Mouse (Mus musculus) stomach, embryonic 16.5 days (tissue): ENCODE data around the gene Trim66. TPM values are rescaled to one million over a fixed set of nuclear protein-coding genes. Genes with fewer than 3 reads are reported as not detected.

Experiments
- ATAC-seq: fragments of 200-750 bp; cut with Nextera tagmentation; 2 replicates; pipeline ENCODE4 v1.8.0; 2017; ENCODE audit warnings: moderate number of reproducible peaks, moderate TSS enrichment; ENCODE audit not compliant: insufficient read depth, low FRiP score
- H3K27ac ChIP-seq: fragments of 300-500 bp; sonication (generic); 2 replicates; pipeline ENCODE4 v1.5.1; 2014; ENCODE audit warnings: low read length
- H3K27me3 ChIP-seq: fragments of 300-500 bp; sonication (generic); 2 replicates; pipeline ENCODE4 v1.6.1; 2014; ENCODE audit warnings: low read length, control low read depth, mixed read lengths; ENCODE audit not compliant: control insufficient read depth, insufficient read depth
- H3K36me3 ChIP-seq: fragments of 300-500 bp; sonication (generic); 2 replicates; pipeline ENCODE4 v1.6.1; 2014; ENCODE audit warnings: low read length; ENCODE audit not compliant: control insufficient read depth, insufficient read depth
- H3K4me1 ChIP-seq: fragments of 300-500 bp; sonication (generic); 2 replicates; pipeline ENCODE4 v1.6.1; 2014; ENCODE audit warnings: low read length, control low read depth, mixed read lengths; ENCODE audit not compliant: control insufficient read depth, insufficient read depth
- H3K4me2 ChIP-seq: fragments of 300-500 bp; sonication (generic); 2 replicates; pipeline ENCODE4 v1.6.1; 2014; ENCODE audit warnings: low read depth, low read length, mixed read lengths
- H3K4me3 ChIP-seq: fragments of 300-500 bp; sonication (generic); replicated peaks from 2 replicates; pipeline ENCODE4 v1.5.1; 2014; ENCODE audit warnings: mild to moderate bottlenecking, low read length
- H3K9ac ChIP-seq: fragments of 300-500 bp; sonication (generic); 2 replicates; pipeline ENCODE4 v1.6.1; 2014; ENCODE audit warnings: low read length
- H3K9me3 ChIP-seq: fragments of 300-500 bp; sonication (generic); replicated peaks from 2 replicates; pipeline ENCODE4 v1.6.1; 2016; ENCODE audit warnings: low read length, control low read depth; ENCODE audit not compliant: control insufficient read depth
- WGBS: fragments of 180-500 bp; shearing (Covaris S2); extraction: QIAGEN DNeasy Blood & Tissue Kit; methylation state at CpG from one replicate; pipeline ENCODE4 v1.1.7; 2014; 5-methylcytosine and 5-hydroxymethylcytosine counted together
- polyA plus RNA-seq: library from polyadenylated mRNA; unstranded; fragments of >200 nt; fragmentation: Nextera tagmentation; extraction: Ambion mirVana; gene quantifications from 2 replicates; pipeline ENCODE4 v1.2.1, GENCODE M21; 2015

The Trim66 gene
- polyA plus RNA-seq, 1 experiment from 2014 or later, result 0.09 TPM

DNA sequence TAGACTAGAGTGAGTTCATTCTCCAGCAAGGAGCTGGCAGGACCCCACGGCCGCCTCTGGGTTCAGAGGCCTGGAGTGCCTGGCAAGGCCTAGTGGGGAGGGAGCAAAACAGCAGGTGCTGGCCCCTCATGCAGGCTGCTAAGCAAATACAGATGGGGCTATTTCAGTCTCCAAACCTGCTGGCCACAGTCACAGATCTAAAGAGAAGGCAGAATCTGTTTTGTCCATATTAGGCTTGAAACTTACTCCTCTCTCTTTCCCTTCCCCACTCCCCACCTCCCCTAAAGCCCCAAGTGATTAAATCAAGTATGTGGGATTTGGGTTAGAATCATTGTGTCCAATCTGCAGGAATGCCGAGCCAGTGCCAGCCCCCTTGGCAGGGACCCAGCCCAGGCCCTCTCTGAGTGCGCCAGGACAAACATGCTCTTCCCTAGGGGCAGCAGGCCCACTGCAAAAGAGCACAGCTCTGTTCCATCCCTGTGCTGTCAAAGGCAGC, 28.6 kb upstream of the Trim66 start:
- WGBS, result 58% methylated on average over 4 of the region's 4 CpGs
- H3K27ac ChIP-seq, result peak overlapping the region; percentile 86

DNA sequence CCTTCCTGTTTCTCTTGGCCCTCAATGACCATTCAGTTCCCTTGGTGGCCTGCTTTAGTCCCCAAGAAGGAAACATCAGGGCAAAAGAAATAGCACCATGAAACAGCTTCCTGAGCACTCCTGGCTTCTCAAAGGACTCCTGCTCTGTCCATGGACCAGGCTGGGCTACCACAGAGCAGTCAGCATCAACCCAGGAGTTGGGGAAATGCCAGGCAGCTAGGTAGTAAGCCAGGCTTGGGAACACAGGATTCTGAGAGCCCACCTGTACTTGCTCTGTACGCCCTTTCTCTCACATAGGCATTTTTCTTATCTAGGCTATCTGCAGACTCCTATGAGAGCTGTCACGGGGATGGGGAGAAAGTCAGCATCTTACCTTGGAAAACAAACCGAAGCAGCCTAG, 27.0 kb upstream of the Trim66 start:
- WGBS, result 85% methylated on average over 3 of the region's 3 CpGs
- H3K9me3 ChIP-seq, result no peaks in the 10 kb centered on the region
- no peak overlapping the region for H3K27ac ChIP-seq
- no peak overlapping the region for H3K4me2 ChIP-seq
- 0 out of 2 replicates have a peak, but pooled peaks cover 15% of the 10 kb centered on the region for H3K36me3 ChIP-seq
- no peaks in the 10 kb centered on the region for H3K27me3 ChIP-seq
- no peak overlapping the region for H3K9ac ChIP-seq
- no peak overlapping the region for H3K4me3 ChIP-seq
- no peaks in the 10 kb centered on the region for H3K4me1 ChIP-seq
- no peak for ATAC-seq

More for the DNA sequence above, 28.6 kb upstream of the Trim66 start:
- no peak overlapping the region for H3K9ac ChIP-seq
- H3K4me3 ChIP-seq, result no peak overlapping the region
- ATAC-seq, result peak; percentile 83
- H3K27me3 ChIP-seq, result no peaks in the 10 kb centered on the region
- H3K36me3 ChIP-seq, result 0 out of 2 replicates have a peak, but pooled peaks cover 15% of the 10 kb centered on the region
- no peaks in the 10 kb centered on the region for H3K4me1 ChIP-seq
- H3K9me3 ChIP-seq, result no peaks in the 10 kb centered on the region
- H3K4me2 ChIP-seq, result no peak overlapping the region

DNA sequence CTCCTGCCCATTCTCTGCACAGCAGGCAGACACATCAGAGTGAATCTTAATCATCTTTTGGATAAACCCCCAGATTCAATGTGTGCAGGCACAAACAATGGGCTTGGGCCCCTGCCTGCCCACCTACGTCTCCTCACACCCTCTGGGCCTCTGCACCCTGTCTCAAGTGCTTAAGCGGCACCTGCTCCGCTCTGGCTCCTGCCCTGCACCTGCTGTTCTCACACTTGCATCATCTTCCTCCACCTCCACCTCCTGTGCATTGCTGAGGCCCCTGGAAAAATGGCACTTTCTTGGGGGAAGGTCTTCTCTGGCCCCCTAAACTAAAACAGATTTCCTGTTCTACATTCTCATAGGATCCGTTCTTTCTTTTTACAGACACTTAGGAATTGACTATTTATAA, 26.0 kb upstream of the Trim66 start:
- WGBS, result 90% methylated on average over 4 of the region's 4 CpGs
- no peak overlapping the region for H3K4me3 ChIP-seq
- no peaks in the 10 kb centered on the region for H3K9me3 ChIP-seq
- no peak for ATAC-seq
- no peak overlapping the region for H3K4me2 ChIP-seq
- no peak overlapping the region for H3K27ac ChIP-seq
- H3K27me3 ChIP-seq, result no peaks in the 10 kb centered on the region
- H3K36me3 ChIP-seq, result peaks cover 13% of the 10 kb centered on the region; the same call in 1 of the 2 replicates
- no peak overlapping the region for H3K9ac ChIP-seq
- H3K4me1 ChIP-seq, result no peaks in the 10 kb centered on the region

DNA sequence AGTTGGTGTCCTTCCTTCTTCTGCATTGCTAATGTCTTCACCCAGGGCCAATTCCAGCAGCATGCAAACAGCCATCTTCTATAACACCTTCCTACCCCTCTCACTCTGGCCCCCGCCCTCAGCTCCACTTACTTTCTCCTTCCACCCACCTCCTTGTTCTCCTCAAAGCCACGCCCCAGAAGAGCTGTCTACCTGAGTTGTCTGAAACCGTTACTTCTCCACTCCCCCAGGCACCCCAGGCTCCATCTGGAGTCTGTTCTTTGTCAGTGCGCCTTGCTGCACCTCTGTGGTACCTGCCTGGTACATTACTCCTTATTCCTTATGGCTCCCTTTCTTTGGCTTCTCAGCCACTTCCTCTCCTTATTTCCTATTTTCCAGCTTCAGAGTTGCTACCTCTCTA, 25.2 kb upstream of the Trim66 start:
- Histone ChIP-seq H3K4me1 (no peaks in the 10 kb centered on the region), H3K4me3 (no peak overlapping the region), H3K9me3 (no peaks in the 10 kb centered on the region), H3K9ac (no peak overlapping the region), H3K27ac (no peak overlapping the region), H3K36me3 (peaks cover 13% of the 10 kb centered on the region; the same call in 1 of the 2 replicates), H3K27me3 (no peaks in the 10 kb centered on the region), H3K4me2 (no peak overlapping the region)
- no peak for ATAC-seq
- 78% methylated on average over 4 of the region's 4 CpGs for WGBS

DNA sequence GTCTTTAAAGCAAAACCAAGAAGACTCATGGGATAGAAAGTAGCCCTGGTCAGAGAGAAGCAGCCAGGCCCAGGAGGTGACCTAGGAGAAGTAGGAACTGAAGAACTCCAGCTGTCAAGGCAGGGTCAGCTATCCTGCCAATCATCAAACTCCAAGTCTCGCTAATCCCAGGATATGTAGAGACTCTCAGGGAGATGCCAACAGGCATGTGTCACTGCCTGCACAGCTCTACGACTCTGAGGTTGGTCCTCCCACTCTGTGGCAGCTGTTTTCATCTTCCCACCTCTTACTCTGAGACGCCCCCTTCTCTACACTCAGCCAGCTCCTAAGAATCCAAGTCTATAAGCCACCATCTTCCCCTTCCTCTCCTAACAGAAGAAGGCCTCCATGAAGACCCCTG, 24.8 kb upstream of the Trim66 start:
- WGBS, result 59% methylated on average over 3 of the region's 3 CpGs
- no peak overlapping the region for H3K9ac ChIP-seq

DNA sequence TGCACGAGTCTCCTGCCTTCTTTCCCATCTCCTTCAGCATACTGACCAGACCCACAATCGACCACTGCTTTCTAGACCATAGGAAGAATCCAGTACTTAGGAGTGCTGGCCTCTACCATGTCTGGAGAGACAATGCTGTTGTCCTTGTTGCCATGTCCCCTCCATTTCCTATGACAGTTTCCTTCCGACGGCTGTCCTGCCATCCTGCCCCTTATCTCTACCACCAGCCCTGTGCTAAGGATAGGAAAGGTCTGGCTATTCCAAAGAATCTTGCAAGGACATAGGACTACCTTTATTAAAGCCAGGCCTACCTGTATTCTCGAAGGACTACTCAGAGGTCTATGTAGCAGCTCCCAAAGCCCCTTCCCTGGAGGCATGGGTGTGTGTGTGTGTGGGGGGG, 23.6 kb upstream of the Trim66 start:
- H3K4me1 ChIP-seq, result no peaks in the 10 kb centered on the region
- no peak overlapping the region for H3K4me3 ChIP-seq
- no peak overlapping the region for H3K4me2 ChIP-seq
- H3K27me3 ChIP-seq, result no peaks in the 10 kb centered on the region
- 77% methylated on average over 5 of the region's 5 CpGs for WGBS
- H3K36me3 ChIP-seq, result peaks cover 13% of the 10 kb centered on the region; the same call in 1 of the 2 replicates
- H3K9me3 ChIP-seq, result no peaks in the 10 kb centered on the region
- peak overlapping the region; percentile 1; the same call in 1 of the 2 replicates for H3K27ac ChIP-seq
- no peak for ATAC-seq
- H3K9ac ChIP-seq, result no peak overlapping the region; the same call in 1 of the 2 replicates

More for the DNA sequence above, 24.8 kb upstream of the Trim66 start:
- Histone ChIP-seq H3K27ac (no peak overlapping the region), H3K27me3 (no peaks in the 10 kb centered on the region), H3K9me3 (no peaks in the 10 kb centered on the region), H3K4me1 (no peaks in the 10 kb centered on the region), H3K36me3 (peaks cover 13% of the 10 kb centered on the region; the same call in 1 of the 2 replicates), H3K4me3 (no peak overlapping the region), H3K4me2 (no peak overlapping the region)
- no peak for ATAC-seq

DNA sequence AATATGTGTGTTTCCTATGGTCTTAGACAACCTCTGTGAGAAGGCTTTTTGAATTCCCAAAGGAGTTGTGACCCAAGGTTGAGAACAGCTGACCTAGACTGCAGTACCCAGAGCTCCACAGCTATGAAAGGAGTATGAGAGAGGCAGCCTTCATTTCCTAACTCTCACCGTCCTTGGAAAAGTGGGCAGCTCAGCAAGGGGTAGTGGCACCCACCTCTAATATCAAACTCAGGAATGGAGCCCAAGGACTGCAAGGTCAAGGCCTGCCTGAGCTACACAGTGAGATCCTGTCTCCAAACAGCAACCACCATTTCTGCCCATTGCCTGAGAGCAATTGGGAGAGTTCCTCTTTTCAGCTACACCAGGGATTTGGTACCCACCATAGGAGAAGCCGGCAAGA, 21.8 kb upstream of the Trim66 start:
- H3K4me2 ChIP-seq, result no peak overlapping the region
- H3K36me3 ChIP-seq, result peaks cover 13% of the 10 kb centered on the region; the same call in 1 of the 2 replicates
- no peak overlapping the region for H3K9ac ChIP-seq
- H3K4me3 ChIP-seq, result no peak overlapping the region
- no peaks in the 10 kb centered on the region for H3K9me3 ChIP-seq
- no peaks in the 10 kb centered on the region for H3K4me1 ChIP-seq
- no peaks in the 10 kb centered on the region for H3K27me3 ChIP-seq
- WGBS, result 80% methylated on average over 2 of the region's 2 CpGs
- no peak overlapping the region for H3K27ac ChIP-seq
- ATAC-seq, result no peak

DNA sequence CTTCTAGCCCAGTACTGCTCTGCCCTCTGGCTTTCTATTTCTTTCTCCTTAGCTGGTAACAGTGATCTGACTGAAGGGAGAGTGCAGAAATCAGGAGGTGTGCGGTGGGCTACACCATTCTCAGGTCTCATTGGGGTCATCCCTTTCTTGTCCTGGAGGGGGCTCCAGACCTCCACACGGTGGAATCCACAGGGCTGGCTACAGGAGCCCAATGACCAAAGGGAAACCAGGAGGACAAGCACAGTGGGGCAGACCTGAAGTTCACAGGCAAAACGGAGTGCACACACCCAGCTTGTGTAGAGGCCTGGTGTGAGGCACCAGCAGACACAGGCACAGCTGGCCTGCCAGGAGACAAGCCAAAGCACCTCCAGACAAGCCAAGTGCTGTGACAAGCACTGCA, 20.4 kb upstream of the Trim66 start:
- peaks cover 14% of the 10 kb centered on the region for H3K36me3 ChIP-seq
- ATAC-seq, result peak; percentile 58; the same call in 1 of the 2 replicates
- no peak overlapping the region for H3K27ac ChIP-seq
- H3K4me3 ChIP-seq, result no peak overlapping the region
- H3K4me1 ChIP-seq, result 0 out of 2 replicates have a peak, but pooled peaks cover 3% of the 10 kb centered on the region
- H3K27me3 ChIP-seq, result no peaks in the 10 kb centered on the region
- WGBS, result 16% methylated on average over 3 of the region's 3 CpGs
- H3K9me3 ChIP-seq, result no peaks in the 10 kb centered on the region
- no peak overlapping the region; the same call in 1 of the 2 replicates for H3K9ac ChIP-seq
- H3K4me2 ChIP-seq, result no peak overlapping the region

DNA sequence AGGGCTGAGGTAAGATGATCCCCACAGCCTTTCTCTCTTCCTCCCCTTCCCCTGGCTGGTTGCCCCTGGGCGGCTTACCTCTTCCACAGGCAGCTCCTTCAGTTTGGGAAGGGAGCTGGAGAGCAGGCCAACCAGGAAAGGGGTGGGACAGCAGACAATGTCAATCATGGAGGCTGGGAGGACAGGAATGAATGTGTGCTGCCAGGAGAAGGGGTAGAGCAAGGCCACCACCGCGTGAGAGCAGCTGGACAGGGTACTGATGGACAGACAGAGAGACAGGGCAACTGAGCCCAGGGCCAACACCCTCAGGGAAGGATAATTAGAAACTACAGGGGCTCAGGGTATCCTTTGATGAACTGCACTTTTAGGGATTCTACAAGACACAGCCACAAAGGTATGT, 19.6 kb upstream of the Trim66 start:
- Histone ChIP-seq H3K36me3 (peaks cover 14% of the 10 kb centered on the region), H3K4me3 (no peak overlapping the region), H3K27ac (no peak overlapping the region), H3K27me3 (no peaks in the 10 kb centered on the region), H3K4me2 (no peak overlapping the region), H3K4me1 (0 out of 2 replicates have a peak, but pooled peaks cover 3% of the 10 kb centered on the region), H3K9me3 (no peaks in the 10 kb centered on the region), H3K9ac (no peak overlapping the region)
- ATAC-seq, result no peak
- WGBS, result 71% methylated on average over 3 of the region's 3 CpGs
